Mouse (Mus musculus): ENCODE data around the gene Carmil2. TPM values are rescaled to one million over a fixed set of nuclear protein-coding genes. Genes with fewer than 3 reads are reported as not detected.

Gene Carmil2
- total RNA-seq (2022), result 10 to 100 TPM; 57.2 to 62.8 (median 58.3) TPM

DNA sequence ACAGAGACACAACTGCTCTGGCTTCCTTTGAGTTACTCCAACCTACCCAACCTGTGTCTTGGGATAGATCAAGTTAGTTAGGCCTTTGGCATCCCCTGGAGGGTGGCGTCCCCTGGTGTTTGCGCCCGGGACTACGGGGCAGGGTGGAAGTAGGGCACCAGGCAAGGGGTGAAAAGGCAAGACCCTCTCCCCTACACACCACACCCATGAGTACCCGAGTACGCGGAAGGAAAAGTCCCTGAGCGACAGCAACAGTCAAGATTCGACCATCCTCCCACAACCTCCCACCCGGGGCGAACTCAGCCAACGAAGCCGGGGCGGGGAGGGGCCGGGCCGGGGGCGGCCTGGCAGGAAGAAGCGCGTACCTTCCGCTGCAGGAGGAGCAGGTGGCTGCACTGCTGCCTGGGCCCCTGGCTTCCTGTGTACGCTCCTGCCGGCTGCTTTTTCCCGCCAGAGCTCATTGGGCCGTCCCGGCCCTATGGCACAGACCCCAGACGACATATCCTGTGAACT is at the start of gene Carmil2:
Gene Carmil2, plus strand, starts transcription at position 479 of the 513 bp plus-strand sequence.
- peak in 1 of 2 experiments; percentile 8 for DNase-seq (ENCODE audit: low spot score in 2 of 2)

DNA sequence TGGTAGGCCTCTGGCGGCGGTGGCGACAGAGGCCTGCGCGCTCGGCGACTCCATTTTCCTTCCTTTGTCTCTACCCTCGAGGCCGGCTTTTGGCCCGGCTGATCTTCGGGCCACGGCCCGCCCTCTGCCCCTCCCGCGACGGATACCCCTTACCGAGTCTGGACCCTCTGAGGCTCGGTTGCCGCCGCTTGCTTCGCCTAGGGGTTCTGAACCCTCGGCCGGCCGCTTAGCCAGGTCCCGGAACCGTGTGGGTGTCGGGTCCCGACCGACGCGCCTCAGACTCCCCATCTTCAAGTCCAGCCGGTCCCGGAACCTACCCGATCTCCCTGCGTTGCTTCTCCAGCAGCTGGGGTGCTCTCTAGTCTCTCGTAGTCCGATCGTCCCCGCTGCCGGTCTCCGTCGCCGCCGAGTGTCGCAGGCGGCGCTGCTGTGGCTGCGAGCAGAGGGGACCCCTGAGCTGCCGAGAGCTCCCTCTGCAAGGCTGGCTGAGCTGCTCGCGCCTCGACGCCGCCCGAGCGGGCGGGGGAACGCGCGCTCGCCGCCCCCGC is 49.0 kb upstream of the Carmil2 start, which contains the start of gene Agrp:
Gene Agrp, minus strand, starts transcription at position 431 of the 548 bp plus-strand sequence.
- peak in 1 of 2 experiments; percentile 31 for DNase-seq (ENCODE audit: low spot score in 2 of 2)

DNA sequence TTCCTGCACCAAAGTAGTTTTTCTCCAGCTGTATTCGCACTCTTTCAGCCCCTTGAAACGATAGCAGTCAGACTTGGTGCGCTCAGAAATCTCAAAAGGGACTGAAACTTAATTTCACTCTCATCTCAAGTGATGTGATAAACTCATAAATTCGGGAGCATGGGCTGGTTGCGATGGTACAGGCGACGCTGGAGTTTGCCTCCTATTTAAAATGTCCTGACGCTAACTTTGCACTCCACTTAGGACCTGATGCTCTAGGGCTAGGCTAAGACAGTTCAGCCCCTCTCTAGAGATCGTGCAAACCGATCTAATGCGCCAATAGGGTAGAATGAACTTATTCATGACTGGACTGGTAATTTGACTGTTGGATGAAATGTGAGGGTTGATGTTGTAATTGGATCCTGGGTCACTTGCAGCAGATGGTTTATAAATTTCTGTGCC is 48.5 kb upstream of the Carmil2 start:
- DNase-seq (ENCODE audit: low spot score in 2 of 2), result no peak

DNA sequence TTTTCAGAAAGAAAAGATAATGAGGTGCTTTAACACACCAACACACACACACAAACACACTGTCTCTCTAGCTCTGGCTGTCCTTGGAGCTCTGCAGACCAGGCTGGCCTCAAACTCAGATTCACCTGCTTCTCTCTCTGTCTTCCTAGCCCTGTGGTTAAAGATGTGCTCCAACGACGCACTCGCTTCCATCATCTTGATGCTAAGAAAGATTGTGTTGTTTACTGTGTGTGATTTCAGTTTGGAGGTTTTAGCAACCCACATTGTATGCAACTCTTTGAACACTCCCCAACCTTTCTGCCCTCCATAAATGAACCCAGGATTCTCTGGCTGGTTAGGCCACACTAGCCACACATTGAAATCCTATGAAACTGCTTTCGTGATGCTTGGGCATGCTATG is 47.6 kb upstream of the Carmil2 start:
- DNase-seq (ENCODE audit: low spot score in 2 of 2), result no peak

DNA sequence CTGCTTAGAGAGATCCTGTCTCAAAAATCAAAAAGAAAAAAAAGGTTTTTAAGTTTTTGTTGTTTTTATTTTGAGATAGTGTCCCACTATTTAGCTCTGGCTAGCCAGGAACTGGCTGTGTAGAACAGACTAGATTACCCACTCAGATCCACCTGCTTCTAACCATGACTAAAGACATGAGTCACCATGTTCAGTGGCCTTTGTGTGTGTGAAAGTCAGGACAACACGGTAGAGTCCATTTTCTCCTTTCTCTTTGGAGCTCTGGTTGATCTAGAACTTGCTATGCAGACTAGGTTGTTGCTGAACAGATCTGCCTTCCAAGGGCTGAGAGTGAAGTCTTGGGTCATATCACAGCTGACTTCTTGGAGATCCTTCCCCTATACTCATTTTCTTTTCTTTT is 46.2 kb upstream of the Carmil2 start:
- no peak for DNase-seq (ENCODE audit: low spot score in 2 of 2)

DNA sequence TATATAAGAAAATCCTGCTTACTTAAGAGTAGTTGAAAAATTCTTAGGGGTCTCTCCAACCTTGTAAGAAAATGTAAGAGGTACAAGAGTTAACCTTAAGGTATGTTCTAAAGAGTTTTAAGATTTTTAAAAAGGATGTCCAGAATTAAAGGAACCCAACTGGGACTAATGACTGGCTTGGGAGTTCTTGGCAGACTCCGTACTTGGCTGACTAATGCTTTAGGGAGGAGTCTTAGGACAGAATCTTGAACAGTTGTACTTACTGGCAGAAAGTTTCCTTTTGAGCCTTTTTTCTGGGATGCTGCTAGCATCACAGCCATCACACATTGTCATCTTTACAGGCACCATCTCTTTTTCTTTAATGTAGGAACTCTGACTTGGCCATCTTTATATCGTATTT is 45.6 kb upstream of the Carmil2 start:
- no peak for DNase-seq (ENCODE audit: low spot score in 2 of 2)

DNA sequence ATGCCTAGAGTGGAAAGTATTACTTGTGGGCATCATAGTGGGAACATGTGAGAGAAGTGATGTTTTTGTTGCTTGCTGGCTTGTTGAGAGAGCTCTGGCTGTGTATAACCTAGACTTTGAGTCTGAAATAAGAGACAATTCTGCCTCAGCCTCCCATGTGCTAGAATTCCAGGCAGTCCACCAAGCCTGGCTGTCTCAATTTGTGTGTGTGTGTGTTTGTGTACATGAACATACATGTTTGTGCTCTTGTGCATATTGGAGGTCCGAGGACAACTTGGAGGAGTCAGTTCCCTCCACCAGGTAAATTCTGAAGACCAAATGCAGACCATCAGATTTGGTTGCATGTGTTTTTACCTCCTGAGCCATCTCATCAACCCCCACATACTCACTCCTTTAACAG is 40.9 kb upstream of the Carmil2 start:
- DNase-seq (ENCODE audit: low spot score in 2 of 2), result no peak

DNA sequence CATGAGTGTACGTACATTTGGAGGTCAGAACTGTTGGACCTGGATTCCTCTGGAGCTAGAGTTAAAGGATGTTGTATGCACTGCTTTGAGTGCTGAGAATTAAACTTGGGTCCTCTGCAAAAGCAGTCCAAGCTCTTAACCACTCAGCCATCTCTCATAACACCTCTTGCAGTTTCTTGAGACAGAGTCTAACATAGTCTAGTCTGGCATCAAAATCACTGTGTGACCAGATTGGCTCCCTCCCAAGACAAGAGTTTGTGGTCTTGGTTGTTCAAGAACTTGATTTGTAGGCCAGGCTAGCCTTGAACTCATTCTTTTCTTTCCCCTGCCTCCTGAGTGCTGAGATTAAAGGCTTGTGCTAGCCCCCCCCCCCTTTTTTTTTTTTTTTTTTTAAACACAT is 37.1 kb upstream of the Carmil2 start:
- no peak for DNase-seq (ENCODE audit: low spot score in 2 of 2)

DNA sequence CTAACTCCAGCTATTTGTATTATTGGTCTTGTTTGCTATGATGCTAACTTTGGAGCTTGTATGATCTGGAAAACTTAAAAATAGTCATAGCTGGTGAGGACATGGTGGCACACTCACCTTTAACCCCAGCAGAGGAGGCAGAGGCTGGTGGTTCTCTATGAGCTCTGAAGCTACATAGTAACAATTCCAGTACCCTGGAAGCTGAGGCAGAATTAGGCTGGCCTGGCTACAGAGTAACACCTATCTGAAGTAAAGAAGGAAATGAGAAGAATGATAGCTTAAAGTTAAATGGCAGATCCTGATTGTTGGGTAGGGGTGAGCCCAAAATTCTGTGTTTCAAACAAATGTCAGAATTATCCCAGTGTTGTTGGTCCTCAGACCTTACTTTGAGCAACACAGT is 28.4 kb upstream of the Carmil2 start:
- DNase-seq (ENCODE audit: low spot score in 2 of 2), result no peak

DNA sequence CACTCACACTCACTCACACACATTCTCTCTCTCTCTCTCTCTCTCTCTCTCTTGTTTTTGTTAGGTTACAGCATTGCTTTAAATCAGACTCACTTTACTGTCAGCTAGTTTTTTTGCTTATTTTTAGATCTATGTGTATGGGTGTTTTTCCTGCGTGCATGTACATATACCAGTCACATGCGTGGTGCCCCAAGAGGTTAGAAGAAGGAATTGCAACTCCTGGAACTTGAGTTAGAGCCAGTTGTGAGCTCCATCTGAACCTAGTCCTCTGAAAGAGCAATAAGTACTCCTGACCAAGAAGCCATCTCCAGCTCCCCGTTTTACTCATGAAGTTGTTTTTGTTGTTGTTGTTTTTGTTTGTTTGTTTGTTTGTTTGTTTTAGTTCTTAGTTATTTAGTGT is 24.9 kb upstream of the Carmil2 start:
- DNase-seq (ENCODE audit: low spot score in 2 of 2), result no peak

DNA sequence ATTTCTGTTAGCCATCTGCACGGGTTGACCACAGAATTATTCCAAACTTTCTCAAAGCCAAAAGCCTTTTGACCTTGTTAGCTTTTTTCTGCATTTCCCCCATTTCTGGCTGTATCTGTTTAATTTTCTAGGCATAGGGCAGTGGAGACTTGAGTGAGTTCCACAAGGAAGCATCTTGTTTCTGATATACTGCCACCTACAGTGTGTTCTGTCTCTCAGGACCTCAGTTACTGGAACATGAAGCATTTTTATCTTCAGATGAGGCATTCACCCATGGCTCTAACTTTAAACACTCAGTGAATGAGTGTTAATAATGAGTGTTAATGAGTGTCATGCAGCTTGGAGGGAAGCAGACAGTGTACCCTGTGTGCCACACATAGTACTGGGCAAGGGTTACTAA is 8.2 kb upstream of the Carmil2 start:
- DNase-seq (ENCODE audit: low spot score in 2 of 2), result no peak

DNA sequence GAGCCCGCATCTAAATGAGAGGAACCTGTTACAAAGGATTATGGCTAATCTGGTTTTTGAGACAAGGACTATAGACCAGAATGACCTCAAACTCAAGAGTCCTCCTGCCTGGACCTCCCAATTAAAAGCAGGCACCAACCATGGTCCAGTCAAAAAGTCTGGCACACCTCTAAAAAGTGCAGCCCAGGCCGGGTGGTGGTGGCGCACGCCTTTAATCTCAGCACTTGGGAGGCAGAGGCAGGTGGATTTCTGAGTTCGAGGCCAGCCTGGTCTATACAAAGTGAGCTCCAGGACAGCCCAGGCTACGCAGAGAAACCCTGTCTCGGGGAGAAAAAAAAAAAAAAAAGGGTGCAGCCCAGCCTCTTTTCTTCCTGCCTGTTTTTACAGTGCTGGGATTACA is 749 bp upstream of the Carmil2 start:
- no peak for DNase-seq (ENCODE audit: low spot score in 2 of 2)

DNA sequence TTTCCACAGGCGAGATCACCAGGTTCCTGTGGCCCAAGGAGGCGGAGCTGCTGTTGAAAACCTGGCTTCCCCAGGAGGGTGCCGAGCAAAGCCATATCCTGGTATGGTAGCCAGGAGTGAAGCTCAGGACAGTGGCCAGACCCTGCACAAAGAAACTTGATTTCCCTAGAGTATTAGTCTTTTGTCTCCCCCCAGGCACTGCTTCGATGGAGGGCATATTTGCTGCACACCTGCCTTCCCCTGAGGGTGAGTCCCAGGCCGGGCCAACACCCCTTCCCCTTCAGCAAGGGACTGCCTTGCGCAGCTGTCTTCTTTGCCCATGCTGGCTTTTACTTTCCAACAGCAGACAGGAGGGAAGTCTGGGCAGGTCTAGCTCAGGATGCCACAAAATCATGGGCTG is 477 bp downstream of the Carmil2 start:
- DNase-seq (ENCODE audit: low spot score in 2 of 2), result no peak

DNA sequence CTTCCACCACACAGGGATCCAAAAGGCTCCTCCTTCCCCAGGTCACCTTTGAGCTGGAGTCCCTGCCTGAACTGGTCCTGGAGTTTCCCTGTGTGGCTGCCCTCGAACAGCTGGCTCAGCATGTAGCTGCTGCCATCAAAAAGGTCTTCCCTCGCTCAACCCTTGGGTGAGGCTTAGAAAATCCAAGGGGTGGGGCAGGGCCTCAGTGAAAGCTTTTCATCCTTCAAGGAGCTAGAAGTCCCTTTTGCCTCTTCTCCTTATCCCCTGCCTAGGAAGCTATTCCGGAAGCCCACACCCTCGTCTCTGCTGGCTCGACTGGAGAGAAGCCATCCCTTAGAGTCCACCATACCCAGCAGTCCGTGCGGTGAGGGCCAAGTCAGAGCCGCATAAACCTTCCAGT is 1.4 kb downstream of the Carmil2 start:
- DNase-seq (ENCODE audit: low spot score in 2 of 2), result no peak

DNA sequence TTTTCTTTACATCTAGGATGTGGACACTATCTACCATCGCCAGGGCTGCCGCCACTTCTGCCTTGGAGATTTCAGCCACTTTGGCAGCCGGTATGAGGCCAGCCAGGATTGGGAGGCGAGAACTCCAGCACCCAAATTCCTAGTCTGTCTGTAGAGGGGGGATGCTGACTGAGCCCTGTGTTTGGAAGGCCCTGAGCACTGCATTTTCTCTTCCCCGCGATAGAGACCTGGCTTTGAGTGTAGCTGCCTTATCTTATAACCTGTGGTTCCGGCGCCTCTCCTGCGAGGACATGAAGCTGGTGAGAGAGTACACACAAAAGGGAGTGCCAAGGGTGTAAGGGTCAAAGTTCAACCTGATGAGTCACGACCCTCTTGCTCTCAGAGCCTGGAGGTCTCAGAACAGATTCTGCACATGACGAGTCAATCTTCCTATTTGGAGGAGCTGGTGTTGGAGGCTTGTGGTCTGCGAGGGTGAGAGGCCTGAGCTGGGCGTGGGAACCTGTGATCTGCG is 2.2 kb downstream of the Carmil2 start:
- DNase-seq (ENCODE audit: low spot score in 2 of 2), result no peak

DNA sequence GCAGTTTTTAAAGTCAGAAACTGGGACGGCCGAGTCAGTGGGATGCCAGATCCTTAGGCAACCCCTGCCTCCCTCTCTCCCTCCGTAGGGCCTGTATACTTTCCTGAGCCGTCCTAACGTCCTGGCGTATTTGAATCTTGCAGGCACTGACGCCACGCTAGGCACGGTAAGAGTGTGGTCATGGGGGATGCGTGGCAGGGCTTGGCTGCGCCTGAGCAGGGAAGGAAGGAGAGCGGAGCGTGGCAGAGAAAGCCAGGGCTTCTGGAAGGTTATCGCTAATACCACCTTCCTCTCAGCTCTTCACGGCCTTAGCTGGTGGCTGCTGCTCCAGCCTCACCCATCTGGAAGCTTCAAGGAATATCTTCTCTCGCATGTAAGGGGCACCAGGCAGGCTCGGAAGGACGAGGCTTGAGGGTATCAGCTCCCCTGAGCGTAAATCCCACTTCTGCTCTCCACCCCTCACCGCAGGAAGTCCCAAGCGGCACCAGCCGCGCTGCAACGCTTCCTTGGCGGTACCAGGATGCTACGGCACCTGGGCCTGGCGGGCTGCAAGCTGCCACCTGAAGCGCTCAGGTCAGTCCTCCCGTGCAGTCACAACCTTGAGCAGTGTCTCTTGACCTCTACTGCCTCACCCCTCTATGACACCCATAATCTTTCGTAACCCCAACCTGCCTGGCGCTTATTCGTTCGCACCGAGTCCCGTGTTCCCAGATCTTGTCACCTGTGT is 3.3 kb downstream of the Carmil2 start:
- no peak for DNase-seq (ENCODE audit: low spot score in 2 of 2)

DNA sequence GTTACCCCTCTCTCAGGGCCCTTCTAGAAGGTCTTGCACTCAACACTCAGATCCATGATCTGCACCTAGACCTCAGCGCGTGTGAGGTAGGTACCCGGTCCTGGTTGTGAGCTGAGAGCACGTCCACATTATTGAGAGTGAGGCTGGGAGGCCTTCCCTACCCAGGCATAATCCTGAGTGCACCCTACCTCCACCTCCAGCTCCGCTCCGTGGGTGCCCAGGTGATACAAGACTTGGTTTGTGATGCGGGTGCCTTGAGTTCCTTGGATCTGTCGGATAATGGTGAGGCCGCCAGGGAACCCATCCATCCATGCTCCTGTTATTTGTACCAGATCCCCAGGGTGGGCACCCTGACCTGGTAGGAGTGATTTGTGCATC is 3.9 kb downstream of the Carmil2 start:
- DNase-seq (ENCODE audit: low spot score in 2 of 2), result no peak

DNA sequence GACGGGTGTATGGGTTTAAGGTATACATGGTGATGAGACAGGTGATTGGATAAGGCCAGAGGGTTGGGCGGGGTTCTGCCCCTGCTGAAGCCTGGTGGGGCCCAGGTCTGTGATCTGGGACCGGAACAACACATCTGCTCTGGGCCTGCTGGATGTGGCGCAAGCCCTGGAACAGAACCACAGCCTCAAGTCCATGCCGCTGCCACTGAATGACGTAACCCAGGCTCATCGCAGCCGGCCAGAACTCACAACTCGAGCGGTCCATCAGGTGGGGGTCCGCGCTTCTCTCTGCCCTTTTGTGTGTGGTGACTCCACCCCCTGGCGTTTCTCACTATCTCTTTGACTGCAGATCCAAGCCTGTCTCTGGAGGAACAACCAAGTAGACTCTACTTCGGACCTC is 4.9 kb downstream of the Carmil2 start:
- no peak for DNase-seq (ENCODE audit: low spot score in 2 of 2)

DNA sequence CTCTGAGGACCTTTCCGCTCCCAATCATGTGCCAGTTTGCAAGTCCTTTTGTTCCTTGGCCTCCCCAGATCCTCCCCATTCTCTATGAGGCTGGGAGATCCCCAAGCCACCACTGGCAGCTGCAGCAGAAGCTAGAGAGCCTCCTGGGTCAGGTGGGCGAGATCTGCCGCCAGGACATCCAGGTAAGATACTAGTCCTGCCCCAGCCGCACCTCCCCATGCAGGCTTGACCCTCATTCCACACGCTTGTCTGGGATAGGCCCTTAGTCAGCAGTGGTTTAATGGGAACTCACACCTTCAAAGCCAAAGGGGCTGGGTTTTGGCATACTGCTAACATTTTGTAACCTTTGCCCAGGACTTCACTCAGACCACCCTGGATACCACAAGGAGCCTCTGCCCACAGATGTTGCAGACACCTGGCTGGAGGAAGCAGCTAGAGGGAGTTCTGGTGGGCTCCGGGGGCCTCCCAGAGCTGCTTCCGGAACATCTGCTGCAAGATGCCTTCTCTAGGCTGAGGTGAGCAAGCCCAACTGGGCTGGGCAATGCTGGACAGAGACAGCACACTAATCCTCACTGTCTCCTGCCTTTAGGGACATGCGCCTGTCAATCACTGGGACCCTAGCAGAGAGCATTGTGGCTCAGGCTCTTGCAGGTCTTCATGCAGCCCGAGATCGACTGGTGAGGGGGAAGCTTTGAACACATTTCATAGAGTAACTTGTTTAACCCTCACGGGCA is 6.5 kb downstream of the Carmil2 start:
- no peak for DNase-seq (ENCODE audit: low spot score in 2 of 2)

DNA sequence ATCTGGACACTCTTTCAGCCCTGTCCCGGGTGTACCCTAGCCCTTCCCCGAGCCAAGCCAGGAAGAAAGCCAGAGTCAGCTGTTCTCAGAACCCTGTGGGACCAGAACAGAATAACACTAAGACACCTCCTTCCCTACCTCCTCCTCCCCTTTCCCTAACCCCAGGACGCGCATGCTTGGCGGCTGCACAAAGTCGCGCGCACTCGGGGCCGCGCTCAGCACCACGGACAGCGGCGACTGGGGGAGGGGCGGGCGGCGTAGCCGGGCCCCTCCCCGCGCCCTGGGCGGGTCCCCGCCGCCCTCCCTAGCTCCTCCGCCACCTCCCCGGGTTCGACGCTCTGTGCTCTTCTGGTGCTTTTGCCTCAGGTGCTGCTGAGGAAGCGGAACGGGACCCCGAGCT is 7.6 kb downstream of the Carmil2 start:
- peak; percentile 53 to 68 for DNase-seq (ENCODE audit: low spot score in 2 of 2)

DNA sequence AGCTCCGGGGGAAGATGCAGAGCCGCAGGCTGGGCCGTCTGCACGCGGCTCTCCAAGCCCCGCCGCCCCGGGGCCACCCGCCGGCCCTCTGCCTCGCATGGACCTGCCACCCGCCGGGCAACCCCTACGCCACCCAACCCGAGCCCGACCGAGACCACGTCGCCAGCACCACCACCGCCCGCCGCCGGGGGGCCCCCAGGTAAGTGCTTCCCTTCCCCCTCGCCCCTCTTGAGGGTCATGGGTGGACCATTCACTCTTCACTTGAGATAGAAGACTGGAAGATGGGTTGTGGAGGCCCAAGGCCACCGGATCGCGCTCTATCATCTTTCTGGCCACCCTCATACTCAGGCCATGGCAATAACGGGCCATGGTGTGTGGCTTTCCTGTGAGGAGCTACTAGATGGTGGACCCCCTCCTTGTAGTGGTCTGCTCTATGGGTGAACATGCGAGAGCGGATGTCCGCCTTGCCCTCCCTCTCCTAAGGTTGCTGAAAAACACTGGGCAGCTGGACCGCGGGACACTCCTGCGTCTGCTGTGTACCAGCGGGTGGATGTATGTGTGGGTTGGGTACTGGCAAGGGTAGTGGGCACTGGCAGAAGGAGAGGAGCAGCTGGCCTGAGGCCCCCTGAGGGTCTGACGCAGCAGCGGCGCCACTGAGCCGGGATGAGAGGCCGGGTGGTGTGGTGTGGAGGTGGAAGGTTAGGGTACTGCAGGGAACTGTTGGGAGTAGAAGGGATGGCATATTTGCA is 8.2 kb downstream of the Carmil2 start:
- peak in 1 of 2 experiments; percentile 48 for DNase-seq (ENCODE audit: low spot score in 2 of 2)

All from left cerebral cortex, adult 8-10 months (tissue).